ENCODE assay signal across 8 mouse cellular contexts in the genomic region with DNA sequence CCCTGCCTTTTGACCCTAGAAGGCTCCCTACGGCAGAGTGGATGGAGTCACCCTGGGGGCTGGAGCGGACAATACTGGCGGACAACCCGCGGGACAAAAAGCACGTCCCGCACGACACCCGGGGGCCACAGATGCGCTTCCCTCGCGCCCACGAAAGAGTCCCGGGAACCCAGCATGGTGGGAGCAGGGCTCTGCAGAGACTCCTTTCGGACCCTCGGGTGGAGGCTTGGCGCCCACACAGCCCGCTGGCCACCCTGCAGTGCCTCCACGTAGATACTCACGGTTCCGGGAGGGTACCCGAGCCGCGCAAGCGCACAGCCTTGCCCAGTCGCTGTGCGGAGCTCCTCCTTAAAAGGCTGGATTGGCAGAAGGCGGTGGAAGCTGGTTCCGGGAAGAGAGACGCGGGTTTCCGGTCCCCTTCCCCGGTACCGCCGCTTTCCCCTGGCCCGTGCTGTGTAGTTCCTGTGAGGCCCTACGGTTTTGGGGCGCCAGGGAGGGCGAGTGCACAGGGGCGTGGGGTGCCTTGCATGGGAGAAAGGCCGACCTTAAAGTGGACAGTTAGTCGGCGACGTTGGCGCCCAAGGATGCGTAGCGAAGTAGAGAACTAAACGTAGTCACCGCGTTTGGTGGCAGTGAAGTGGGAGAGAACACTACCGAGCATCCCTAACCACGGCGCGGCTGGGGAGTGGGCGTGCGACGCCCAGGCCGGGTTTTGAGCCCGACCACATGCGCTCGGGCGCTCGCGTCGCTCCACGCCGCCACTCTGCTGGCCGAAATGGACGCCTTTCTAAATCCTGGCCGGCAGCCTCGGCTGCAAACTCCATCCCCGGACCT. TPM values are rescaled to one million over a fixed set of nuclear protein-coding genes. Genes with fewer than 3 reads are reported as not detected.
A peak's percentile ranks its signal among the peaks of the same experiment; 100 is the strongest.
DNase-seq lines count a peak whose midpoint lies in the region; ATAC-seq lines count a peak whose summit lies in the region.

TSS of gene Mettl21a (minus strand) at position 362 of the 834 bp plus-strand sequence.

- DNase-seq in B cell, adult 2 months: peak; percentile 55 to 61
- peak; percentile 98 for DNase-seq in brain, adult 2 months (ENCODE audit: low read depth, low spot score)
- DNase-seq in liver, embryonic 11.5 days (ENCODE audit: low spot score): peak; percentile 89
- peak; percentile 87 for DNase-seq in naive thymus-derived CD4-positive, alpha-beta T cell, adult 2 months (ENCODE audit: low read depth)

- peak; percentile 93 for ATAC-seq in erythroblast, adult 5-6 weeks (replicated peaks; ENCODE audit: low FRiP score, poor library complexity, severe bottlenecking)
- peak; percentile 90 for ATAC-seq in heart, embryonic 11.5 days (replicated peaks; ENCODE audit: insufficient number of reproducible peaks, low FRiP score, low TSS enrichment)
- peak; percentile 96 for ATAC-seq in kidney, embryonic 16.5 days (ENCODE audit: low FRiP score, low TSS enrichment)
- ATAC-seq in liver, embryonic 11.5 days (replicated peaks; ENCODE audit: low FRiP score): peak; percentile 92
- ATAC-seq in stomach, embryonic 14.5 days (ENCODE audit: insufficient number of reproducible peaks, insufficient read depth, low FRiP score, low read depth): peak; percentile 92

- H3K4me2 ChIP-seq in heart, embryonic 11.5 days: peak within 1 kb of the TSS; percentile 75
- peak within 1 kb of the TSS; percentile 67 for H3K4me2 ChIP-seq in kidney, embryonic 16.5 days (replicated peaks; ENCODE audit: low read depth, low read length)
- H3K4me2 ChIP-seq in liver, embryonic 11.5 days: peak within 1 kb of the TSS; percentile 88
- peak within 1 kb of the TSS; percentile 67 for H3K4me2 ChIP-seq in stomach, embryonic 14.5 days (replicated peaks; ENCODE audit: low read depth, low read length)

- peak within 1 kb of the TSS; percentile 93 for H3K9ac ChIP-seq in heart, embryonic 11.5 days (ENCODE audit: low read depth, low read length)
- H3K9ac ChIP-seq in kidney, embryonic 16.5 days (replicated peaks; ENCODE audit: low read length): peak within 1 kb of the TSS; percentile 93
- peak within 1 kb of the TSS; percentile 96 for H3K9ac ChIP-seq in liver, embryonic 11.5 days (ENCODE audit: low read depth, low read length)
- peak within 1 kb of the TSS; percentile 85 for H3K9ac ChIP-seq in stomach, embryonic 14.5 days (replicated peaks; ENCODE audit: low read depth, low read length)

- peak within 1 kb of the TSS; percentile 85 for H3K4me3 ChIP-seq in heart, embryonic 11.5 days (ENCODE audit: low read depth, low read length)
- H3K4me3 ChIP-seq in kidney, embryonic 16.5 days (ENCODE audit: low read length): peak within 1 kb of the TSS; percentile 79
- peak within 1 kb of the TSS; percentile 82 for H3K4me3 ChIP-seq in liver, embryonic 11.5 days (ENCODE audit: low read depth, low read length)
- H3K4me3 ChIP-seq in stomach, embryonic 14.5 days (ENCODE audit: low read depth, low read length): peak within 1 kb of the TSS; percentile 75

- peaks cover 7% of the 10 kb centered on the region; the same call in 1 of the 2 replicates for H3K4me1 ChIP-seq in heart, embryonic 11.5 days (ENCODE audit: control insufficient read depth, insufficient read depth, low read length)
- H3K4me1 ChIP-seq in kidney, embryonic 16.5 days (ENCODE audit: insufficient read depth, low read length): peaks cover 27% of the 10 kb centered on the region
- peaks cover 17% of the 10 kb centered on the region for H3K4me1 ChIP-seq in liver, embryonic 11.5 days (replicated peaks; ENCODE audit: control insufficient read depth, insufficient read depth, low read length)
- H3K4me1 ChIP-seq in stomach, embryonic 14.5 days (ENCODE audit: control insufficient read depth, insufficient read depth, low read length): peaks cover 4% of the 10 kb centered on the region; the same call in 1 of the 2 replicates

- H3K27ac ChIP-seq in heart, embryonic 11.5 days (ENCODE audit: low read depth, low read length): peak within 1 kb of the TSS; percentile 86
- peak within 1 kb of the TSS; percentile 97 for H3K27ac ChIP-seq in kidney, embryonic 16.5 days (ENCODE audit: low read length)
- peak within 1 kb of the TSS; percentile 96 for H3K27ac ChIP-seq in liver, embryonic 11.5 days (ENCODE audit: low read depth, low read length)
- peak within 1 kb of the TSS; percentile 96 for H3K27ac ChIP-seq in stomach, embryonic 14.5 days (ENCODE audit: low read length)

- H3K9me3 ChIP-seq in heart, embryonic 11.5 days (replicated peaks; ENCODE audit: control insufficient read depth, low read length): no peaks in the 10 kb centered on the region
- H3K9me3 ChIP-seq in kidney, embryonic 16.5 days (ENCODE audit: low read length): no peaks in the 10 kb centered on the region
- no peaks in the 10 kb centered on the region for H3K9me3 ChIP-seq in liver, embryonic 11.5 days (ENCODE audit: control insufficient read depth, low read length)
- H3K9me3 ChIP-seq in stomach, embryonic 14.5 days (ENCODE audit: control insufficient read depth, low read depth, low read length): no peaks in the 10 kb centered on the region

- H3K27me3 ChIP-seq in heart, embryonic 11.5 days (ENCODE audit: control insufficient read depth, insufficient read depth, low read length): no peaks in the 10 kb centered on the region
- no peaks in the 10 kb centered on the region for H3K27me3 ChIP-seq in kidney, embryonic 16.5 days (ENCODE audit: insufficient read depth, low read length)
- no peaks in the 10 kb centered on the region for H3K27me3 ChIP-seq in liver, embryonic 11.5 days (replicated peaks; ENCODE audit: control insufficient read depth, insufficient read depth, low read length)
- no peaks in the 10 kb centered on the region for H3K27me3 ChIP-seq in stomach, embryonic 14.5 days (ENCODE audit: control insufficient read depth, insufficient read depth, low read length)

- 1% methylated on average over 72 of the region's 72 CpGs for WGBS in heart, embryonic 11.5 days (ENCODE audit: insufficient replicate concordance)
- WGBS in kidney, embryonic 16.5 days: under 1% methylated on average over 72 of the region's 72 CpGs
- WGBS in liver, embryonic 11.5 days: under 1% methylated on average over 72 of the region's 72 CpGs
- WGBS in stomach, embryonic 14.5 days: under 1% methylated on average over 72 of the region's 72 CpGs

- H3K36me3 ChIP-seq in heart, embryonic 11.5 days (ENCODE audit: control insufficient read depth, insufficient read depth, low read length): no peaks in the 10 kb centered on the region
- H3K36me3 ChIP-seq in kidney, embryonic 16.5 days (ENCODE audit: insufficient read depth, low read length): peaks cover 3% of the 10 kb centered on the region; the same call in 1 of the 2 replicates
- no peaks in the 10 kb centered on the region; the same call in 1 of the 2 replicates for H3K36me3 ChIP-seq in liver, embryonic 11.5 days (ENCODE audit: control insufficient read depth, insufficient read depth, low read length)
- H3K36me3 ChIP-seq in stomach, embryonic 14.5 days (ENCODE audit: control insufficient read depth, insufficient read depth, low read length): no peaks in the 10 kb centered on the region; the same call in 1 of the 2 replicates

RNA-seq across cellular contexts. Expression of gene Mettl21a, which starts in this region (rescaled TPM):
- 1.9 TPM in 1 of 2 replicates, not detected in the other for total RNA-seq in erythroblast, adult 5-6 weeks (2015; ENCODE audit: low replicate concordance)
- 2.0 and 4.7 TPM in 2 replicates for total RNA-seq in erythroblast, adult 5-6 weeks (2017; ENCODE audit: low replicate concordance)
- 12.5 and 14.3 TPM in 2 replicates for polyA plus RNA-seq in heart, embryonic 11.5 days (2014; fragmentation: Nextera tagmentation; extraction: Ambion mirVana)
- 21.5 and 22.0 TPM in 2 replicates for polyA plus RNA-seq in kidney, embryonic 16.5 days (2015; fragmentation: Nextera tagmentation; extraction: Ambion mirVana)
- 16.1 and 16.3 TPM in 2 replicates for polyA plus RNA-seq in liver, embryonic 11.5 days (2014; fragmentation: Nextera tagmentation; extraction: Ambion mirVana)
- 21.3 and 24.5 TPM in 2 replicates for polyA plus RNA-seq in stomach, embryonic 14.5 days (2014; fragmentation: Nextera tagmentation; extraction: Ambion mirVana)

Comparison
In these comparisons a context has a peak if more than half of its experiments do, and no peak if none do; other contexts are left out.
1. Peak in every context shown above with its lines: DNase-seq, ATAC-seq, H3K4me3 ChIP-seq and H3K27ac ChIP-seq.